Mouse (Mus musculus) liver, adult 2 months (tissue): ENCODE results near the gene Borcs5.

Experiments
- CTCF ChIP-seq: fragments of 200-500 bp; IDR thresholded peaks from 2 replicates; pipeline ENCODE4 v1.5.1; 2011; ENCODE audit warnings: low read depth, low read length, control low read depth
- POLR2A ChIP-seq: fragments of 200-500 bp; IDR thresholded peaks from 2 replicates; pipeline ENCODE4 v1.6.1; 2011; ENCODE audit warnings: low read length, control low read depth; ENCODE audit not compliant: insufficient read depth; ENCODE audit errors: extremely low read depth

DNA sequence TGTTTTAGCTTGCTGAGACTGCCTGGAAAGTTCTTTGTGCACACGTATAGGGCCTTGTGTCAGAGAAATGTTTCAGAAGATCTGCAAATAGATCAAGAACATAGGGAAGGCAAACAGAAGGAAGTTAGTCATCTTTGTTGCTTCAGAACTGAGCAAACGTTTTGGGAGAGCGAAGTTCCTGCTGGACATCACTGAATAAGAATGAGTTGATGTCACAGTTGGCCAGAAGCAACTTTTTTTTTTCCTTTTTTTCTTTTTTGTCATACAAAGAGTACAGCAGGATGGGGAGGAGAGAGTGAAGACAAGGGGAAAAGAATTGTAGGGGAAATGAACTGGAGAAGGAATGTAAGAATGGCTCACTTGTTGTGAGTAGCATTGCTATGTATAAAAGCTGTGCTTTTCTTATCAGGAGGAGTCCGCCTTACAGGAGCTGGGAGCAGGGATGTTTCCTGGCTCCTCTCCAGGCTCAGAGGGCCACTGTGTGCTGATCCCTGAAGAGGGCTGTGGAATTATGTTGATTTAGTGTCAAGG, 31.6 kb downstream of the Borcs5 start:
- TF ChIP-seq CTCF, result no peak
- TF ChIP-seq POLR2A, result no peak
